Mouse (Mus musculus): ENCODE data around the gene 1700001C19Rik. TPM values are rescaled to one million over a fixed set of nuclear protein-coding genes. Genes with fewer than 3 reads are reported as not detected.
"Not testable (repeated sequence)": the region's sequence is repeated elsewhere in the genome, so short reads cannot be mapped to it uniquely, and the experiment has no call there.

The 1700001C19Rik gene
- polyA plus RNA-seq, 1 experiment from 2014 or later: 0.44 TPM

DNA sequence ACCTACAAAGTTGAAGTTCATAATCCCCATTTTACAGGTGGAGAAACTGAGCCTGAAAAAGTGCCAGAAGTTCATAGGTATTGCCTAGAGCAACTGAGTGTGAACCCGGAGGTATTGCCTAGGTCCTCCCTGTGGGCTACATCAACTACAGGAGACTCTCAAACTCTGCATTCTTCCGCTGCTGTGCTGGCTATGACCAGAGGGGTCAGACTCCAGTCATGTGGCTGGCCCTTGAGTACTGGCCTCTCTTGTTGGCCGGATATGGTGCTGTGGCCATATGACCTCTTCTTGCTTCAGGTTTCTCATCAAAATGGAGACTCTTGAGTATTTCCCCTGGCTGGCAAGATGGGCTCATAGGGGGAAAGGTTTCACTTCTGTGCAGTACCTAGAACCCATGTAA is 5.1 kb upstream of the 1700001C19Rik start:
- peaks cover 9% of the 10 kb centered on the region for H3K4me1 ChIP-seq
- H3K4me3 ChIP-seq: no peak overlapping the region
- no peak overlapping the region for H3K9ac ChIP-seq
- no peak for ATAC-seq (replicated peaks)
- H3K4me2 ChIP-seq: no peak overlapping the region
- H3K27ac ChIP-seq: no peak overlapping the region
- no peaks in the 10 kb centered on the region for H3K9me3 ChIP-seq
- 84% methylated on average over 3 of the region's 3 CpGs for WGBS
- H3K36me3 ChIP-seq (replicated peaks): no peaks in the 10 kb centered on the region
- H3K27me3 ChIP-seq (replicated peaks): peaks cover 19% of the 10 kb centered on the region

- Histone ChIP-seq H3K4me2 (no peak overlapping the region), H3K27me3 (replicated peaks) (peaks cover 27% of the 10 kb centered on the region), H3K36me3 (replicated peaks) (no peaks in the 10 kb centered on the region), H3K4me1 (peaks cover 17% of the 10 kb centered on the region), H3K4me3 (no peak overlapping the region), H3K9me3 (no peaks in the 10 kb centered on the region), H3K9ac (no peak overlapping the region), H3K27ac (no peak overlapping the region)
- no peak for ATAC-seq (replicated peaks)
- 70% methylated on average over 19 of the region's 19 CpGs for WGBS
Observed at GRCm38 (mm10) chr17:47441296-47442051, 4.3 kb upstream of the 1700001C19Rik start.

DNA sequence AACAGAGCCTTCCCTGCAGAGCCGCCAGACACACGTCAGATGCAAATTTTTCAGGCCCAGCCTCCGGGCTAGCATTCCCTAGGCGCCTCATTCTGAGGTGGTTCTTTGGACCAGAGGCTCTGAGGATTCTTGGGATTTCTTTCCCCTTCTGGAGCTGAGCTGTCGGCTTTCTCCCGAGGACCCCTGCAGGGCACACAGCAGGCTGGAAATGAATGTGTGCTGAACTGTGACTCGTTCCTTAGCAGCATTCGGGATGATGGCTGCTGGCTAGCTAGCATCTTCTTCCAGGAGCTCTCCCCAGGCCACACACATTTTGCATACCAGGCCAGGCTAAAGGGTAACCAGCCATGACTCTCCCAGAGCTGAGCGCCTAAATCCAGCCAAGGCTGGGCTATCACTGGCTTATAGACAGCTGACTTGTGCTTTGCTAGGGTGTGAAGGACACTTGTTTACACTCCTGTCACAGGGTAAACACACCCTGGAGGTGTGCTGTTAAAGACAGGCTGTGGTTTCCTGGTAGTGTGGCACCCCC is 3.2 kb upstream of the 1700001C19Rik start:
- Histone ChIP-seq H3K27me3 (replicated peaks) (peaks cover 32% of the 10 kb centered on the region), H3K27ac (peak overlapping the region; percentile 43; the same call in 1 of the 2 replicates), H3K4me2 (no peak overlapping the region), H3K4me3 (no peak overlapping the region), H3K9me3 (no peaks in the 10 kb centered on the region), H3K4me1 (peaks cover 22% of the 10 kb centered on the region), H3K36me3 (replicated peaks) (no peaks in the 10 kb centered on the region), H3K9ac (no peak overlapping the region)
- WGBS: 9% methylated on average over 9 of the region's 9 CpGs
- ATAC-seq (replicated peaks): peak; percentile 38; the same call in 1 of the 2 replicates

- Histone ChIP-seq H3K4me2 (no peak overlapping the region), H3K4me3 (no peak overlapping the region), H3K9ac (no peak overlapping the region), H3K36me3 (replicated peaks) (no peaks in the 10 kb centered on the region), H3K27me3 (replicated peaks) (peaks cover 32% of the 10 kb centered on the region), H3K27ac (no peak overlapping the region), H3K9me3 (no peaks in the 10 kb centered on the region), H3K4me1 (peaks cover 22% of the 10 kb centered on the region)
- WGBS: 39% methylated on average over 9 of the region's 9 CpGs
- ATAC-seq (replicated peaks): no peak
Observed at GRCm38 (mm10) chr17:47439396-47440028, 2.3 kb upstream of the 1700001C19Rik start.

- Histone ChIP-seq H3K4me1 (peaks cover 22% of the 10 kb centered on the region), H3K9me3 (no peaks in the 10 kb centered on the region), H3K27me3 (replicated peaks) (peaks cover 32% of the 10 kb centered on the region), H3K27ac (no peak overlapping the region), H3K36me3 (replicated peaks) (no peaks in the 10 kb centered on the region), H3K4me2 (no peak overlapping the region), H3K9ac (no peak overlapping the region), H3K4me3 (no peak overlapping the region)
- no peak for ATAC-seq (replicated peaks)
- WGBS: 71% methylated on average over 6 of the region's 6 CpGs
Observed at GRCm38 (mm10) chr17:47438611-47439010, 1.4 kb upstream of the 1700001C19Rik start.

DNA sequence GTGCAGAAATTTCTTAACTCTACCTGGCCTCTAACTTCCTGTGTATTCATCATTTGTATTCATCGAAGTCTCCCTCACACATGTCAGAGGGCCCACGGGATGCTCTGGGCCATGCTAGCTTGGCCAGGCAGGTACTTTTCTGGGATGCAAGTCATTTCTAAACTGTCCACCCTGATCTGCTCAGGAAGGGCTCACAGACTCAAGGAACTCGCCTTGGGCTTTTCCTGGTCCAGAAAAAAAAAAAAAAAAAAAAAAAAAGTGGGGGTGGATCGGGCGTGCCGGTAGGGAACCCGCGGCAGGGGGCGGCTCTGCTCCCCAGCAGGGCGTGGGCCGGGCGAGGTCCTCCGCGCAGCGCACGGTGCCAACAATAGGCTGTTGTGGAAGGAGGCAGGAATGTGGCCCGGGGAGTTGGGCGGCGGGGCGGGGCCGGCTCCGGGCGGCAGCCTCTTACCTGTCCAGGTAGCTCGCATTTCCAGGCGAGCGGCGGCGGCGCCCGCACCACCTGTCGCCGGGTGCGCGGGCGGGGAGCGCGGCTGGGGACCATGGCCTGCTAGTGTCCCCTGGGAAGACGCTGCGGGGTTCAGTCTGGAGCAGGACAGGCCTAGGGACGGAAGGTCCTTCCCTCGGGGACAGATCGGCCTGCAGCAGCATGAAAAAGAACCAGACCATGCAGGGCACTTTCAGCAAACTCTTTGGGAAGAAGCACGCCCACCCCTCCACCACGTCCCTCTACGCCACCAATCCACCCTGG is 845 bp downstream of the 1700001C19Rik start, which contains the start of gene AI661453:
AI661453 (plus strand) TSS at position 460 of the 751 bp plus-strand sequence.
- peaks cover 22% of the 10 kb centered on the region for H3K4me1 ChIP-seq
- peak within 1 kb of the TSS; percentile 30 for H3K9ac ChIP-seq
- H3K27ac ChIP-seq: no peak within 1 kb of the TSS
- peak within 1 kb of the TSS; percentile 43 for H3K4me3 ChIP-seq
- H3K4me2 ChIP-seq: peak within 1 kb of the TSS; percentile 87
- H3K36me3 ChIP-seq (replicated peaks): no peaks in the 10 kb centered on the region
- H3K27me3 ChIP-seq (replicated peaks): peaks cover 32% of the 10 kb centered on the region
- no peak for ATAC-seq (replicated peaks)
- WGBS: 1% methylated on average over 45 of the region's 45 CpGs
- no peaks in the 10 kb centered on the region for H3K9me3 ChIP-seq

GRCm38 (mm10) chr17:47430815-47431214 is 6.4 kb downstream of the 1700001C19Rik start:
- H3K4me1 ChIP-seq: peaks cover 8% of the 10 kb centered on the region; the same call in 1 of the 2 replicates
- no peak overlapping the region for H3K9ac ChIP-seq
- no peak overlapping the region for H3K27ac ChIP-seq
- no peaks in the 10 kb centered on the region; the same call in 1 of the 2 replicates for H3K27me3 ChIP-seq (replicated peaks)
- 77% methylated on average over 5 of the region's 5 CpGs for WGBS
- no peak for ATAC-seq (replicated peaks)
- H3K9me3 ChIP-seq: no peaks in the 10 kb centered on the region
- H3K4me3 ChIP-seq: no peak overlapping the region
- H3K4me2 ChIP-seq: no peak overlapping the region
- H3K36me3 ChIP-seq (replicated peaks): no peaks in the 10 kb centered on the region

- Histone ChIP-seq H3K4me1 (peaks cover 8% of the 10 kb centered on the region; the same call in 1 of the 2 replicates), H3K27ac (no peak overlapping the region), H3K9me3 (no peaks in the 10 kb centered on the region), H3K27me3 (replicated peaks) (no peaks in the 10 kb centered on the region; the same call in 1 of the 2 replicates), H3K4me2 (peak overlapping the region; percentile 19; the same call in 1 of the 2 replicates), H3K4me3 (no peak overlapping the region), H3K9ac (no peak overlapping the region), H3K36me3 (replicated peaks) (no peaks in the 10 kb centered on the region)
- WGBS: 3% methylated on average over 8 of the region's 8 CpGs
- ATAC-seq (replicated peaks): peak; percentile 78
Observed at GRCm38 (mm10) chr17:47428831-47429304, 8.3 kb downstream of the 1700001C19Rik start.

DNA sequence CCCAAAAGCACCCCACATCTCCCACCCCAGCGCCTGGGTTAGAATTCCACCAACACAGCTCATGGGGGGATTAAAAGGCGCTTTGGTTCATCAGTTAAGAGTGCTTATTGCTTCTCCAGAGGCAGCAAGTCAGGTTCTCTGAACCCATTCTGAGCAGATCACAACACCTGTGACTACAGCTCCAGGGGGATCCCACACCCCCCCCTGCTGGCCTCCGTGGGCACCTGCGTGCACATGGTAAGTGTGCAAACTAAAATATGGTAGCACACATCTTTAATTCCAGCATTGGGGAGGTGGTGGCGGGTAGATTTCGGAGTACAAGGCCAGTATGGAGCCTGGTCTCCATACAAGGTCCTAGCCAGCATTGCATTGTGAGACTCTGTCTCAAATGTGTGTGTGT is 9.9 kb downstream of the 1700001C19Rik start:
- no peak overlapping the region for H3K27ac ChIP-seq
- no peaks in the 10 kb centered on the region for H3K36me3 ChIP-seq (replicated peaks)
- ATAC-seq (replicated peaks): no peak
- no peak overlapping the region for H3K9ac ChIP-seq
- H3K4me3 ChIP-seq: no peak overlapping the region
- WGBS: 76% methylated on average over 6 of the region's 6 CpGs
- no peaks in the 10 kb centered on the region; the same call in 1 of the 2 replicates for H3K27me3 ChIP-seq (replicated peaks)
- peaks cover 8% of the 10 kb centered on the region; the same call in 1 of the 2 replicates for H3K4me1 ChIP-seq
- no peaks in the 10 kb centered on the region for H3K9me3 ChIP-seq
- H3K4me2 ChIP-seq: no peak overlapping the region

- no peak overlapping the region for H3K4me2 ChIP-seq
- WGBS: 75% methylated on average over 6 of the region's 6 CpGs
- H3K36me3 ChIP-seq (replicated peaks): no peaks in the 10 kb centered on the region
- no peak for ATAC-seq (replicated peaks)
- no peaks in the 10 kb centered on the region for H3K27me3 ChIP-seq (replicated peaks)
- no peak overlapping the region for H3K27ac ChIP-seq
- H3K4me1 ChIP-seq: peaks cover 6% of the 10 kb centered on the region; the same call in 1 of the 2 replicates
- H3K9ac ChIP-seq: no peak overlapping the region
- H3K9me3 ChIP-seq: no peaks in the 10 kb centered on the region
- H3K4me3 ChIP-seq: no peak overlapping the region
Observed at GRCm38 (mm10) chr17:47424186-47424585, 13.0 kb downstream of the 1700001C19Rik start.

DNA sequence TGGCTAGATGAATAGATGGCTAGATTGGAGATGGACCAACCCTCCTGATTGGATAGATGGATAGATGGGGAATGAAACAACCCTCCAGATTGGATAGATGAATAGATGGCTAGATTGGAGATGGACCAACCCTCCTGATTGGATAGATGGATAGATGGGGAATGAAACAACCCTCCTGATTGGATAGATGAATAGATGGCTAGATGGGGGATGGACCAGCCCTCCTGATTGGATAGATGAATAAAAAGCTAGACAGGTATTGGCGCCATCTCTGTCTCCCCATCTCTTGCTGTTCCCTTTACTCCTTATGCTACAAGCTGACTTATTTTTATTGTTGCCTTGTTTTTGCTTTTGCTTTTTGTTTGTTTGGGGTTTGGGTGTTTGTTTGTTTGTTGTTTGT is 14.6 kb downstream of the 1700001C19Rik start:
- H3K9ac ChIP-seq; H3K4me3 ChIP-seq; ATAC-seq (replicated peaks); H3K4me2 ChIP-seq; H3K27me3 ChIP-seq (replicated peaks); H3K36me3 ChIP-seq (replicated peaks); H3K27ac ChIP-seq; H3K4me1 ChIP-seq; H3K9me3 ChIP-seq: not testable (repeated sequence)
- WGBS: 100% methylated on average over 1 of the region's 1 CpGs

DNA sequence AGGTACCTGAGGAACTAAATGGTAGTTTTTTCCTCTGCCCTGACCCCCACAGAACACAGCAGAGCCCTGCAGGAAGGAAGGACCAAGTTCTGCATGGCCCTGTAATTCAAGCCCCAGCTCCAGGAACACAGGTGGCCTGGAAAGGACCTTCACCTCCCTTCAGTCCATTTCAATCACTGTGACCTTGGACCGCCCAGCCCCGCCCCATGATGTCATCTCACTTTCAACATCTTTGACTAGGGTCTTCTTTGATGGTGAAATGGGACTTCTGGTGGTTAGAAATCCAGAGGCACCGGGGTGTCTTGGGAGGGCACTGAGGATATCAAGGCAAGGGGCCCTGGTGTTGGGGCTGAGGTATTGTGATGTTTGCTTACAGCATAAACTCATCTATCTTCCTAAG is 15.6 kb downstream of the 1700001C19Rik start:
- no peaks in the 10 kb centered on the region for H3K4me1 ChIP-seq
- 83% methylated on average over 3 of the region's 3 CpGs for WGBS

More for the DNA sequence above, 15.6 kb downstream of the 1700001C19Rik start:
- Histone ChIP-seq H3K9me3 (no peaks in the 10 kb centered on the region), H3K4me3 (no peak overlapping the region), H3K4me2 (no peak overlapping the region), H3K27ac (no peak overlapping the region), H3K27me3 (replicated peaks) (no peaks in the 10 kb centered on the region), H3K36me3 (replicated peaks) (no peaks in the 10 kb centered on the region), H3K9ac (no peak overlapping the region)
- no peak for ATAC-seq (replicated peaks)

All from midbrain, embryonic 15.5 days (tissue).